Mouse (Mus musculus) bone marrow macrophage, adult 2 months (primary cell): ENCODE data around the gene Tyk2. TPM values are rescaled to one million over a fixed set of nuclear protein-coding genes. Genes with fewer than 3 reads are reported as not detected.

ENCODE experiments used
- H3K27ac ChIP-seq: 2 replicates; pipeline ENCODE4 v1.5.1; 2012; ENCODE audit warnings: low read depth, low read length; ENCODE audit not compliant: insufficient read depth
- H3K4me1 ChIP-seq: 2 replicates; pipeline ENCODE4 v1.6.1; 2012; ENCODE audit warnings: low read length; ENCODE audit not compliant: control insufficient read depth, insufficient read depth
- H3K4me3 ChIP-seq: 2 replicates; pipeline ENCODE4 v1.5.1; 2012; ENCODE audit warnings: mild to moderate bottlenecking, low read length, moderate library complexity; ENCODE audit not compliant: insufficient read depth
- CTCF ChIP-seq: IDR thresholded peaks from 2 replicates; pipeline ENCODE4 v1.5.1; 2012; ENCODE audit warnings: low read depth, mild to moderate bottlenecking, low read length, moderate library complexity
- POLR2A ChIP-seq: IDR thresholded peaks from 2 replicates; pipeline ENCODE4 v1.6.1; 2012; ENCODE audit warnings: mild to moderate bottlenecking, low read depth, low read length, borderline replicate concordance
- polyA plus RNA-seq: library from polyadenylated mRNA; stranded (reverse); fragments of >200 nt; gene quantifications from 2 replicates; pipeline ENCODE4 v1.2.4, GENCODE M21; 2012; ENCODE audit not compliant: missing spikeins, insufficient read depth, insufficient read length

The Tyk2 gene
- polyA plus RNA-seq, 1 experiment: 46.3 TPM

DNA sequence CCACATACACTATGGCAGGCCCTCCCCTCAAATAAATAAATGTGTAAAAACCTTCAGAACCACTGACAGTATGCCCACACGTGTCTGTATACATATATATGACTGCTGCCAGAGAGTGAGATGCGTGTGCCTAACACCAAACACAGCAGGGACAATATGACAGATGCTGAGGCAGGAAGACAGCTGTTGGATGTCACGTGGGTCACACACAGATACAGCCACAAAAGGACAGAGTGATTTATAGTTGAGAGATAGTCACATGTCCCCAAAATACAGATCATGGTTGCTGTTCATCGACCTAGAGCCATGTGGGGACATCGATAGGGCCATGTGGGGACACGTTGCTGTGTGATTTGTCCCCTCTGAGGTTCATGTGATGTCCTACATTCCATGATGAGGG, 14.0 kb downstream of the Tyk2 start:
- H3K4me3 ChIP-seq: no peak overlapping the region
- no peaks in the 10 kb centered on the region for H3K4me1 ChIP-seq
- H3K27ac ChIP-seq: no peak overlapping the region
- TF ChIP-seq CTCF (no peak), POLR2A (no peak)

GRCm38 (mm10) chr9:21115105-21115504, 15.9 kb downstream of the Tyk2 start:
- Histone ChIP-seq H3K4me3 (no peak overlapping the region), H3K4me1 (no peaks in the 10 kb centered on the region), H3K27ac (no peak overlapping the region)
- no peak for TF ChIP-seq CTCF
- no peak for TF ChIP-seq POLR2A

DNA sequence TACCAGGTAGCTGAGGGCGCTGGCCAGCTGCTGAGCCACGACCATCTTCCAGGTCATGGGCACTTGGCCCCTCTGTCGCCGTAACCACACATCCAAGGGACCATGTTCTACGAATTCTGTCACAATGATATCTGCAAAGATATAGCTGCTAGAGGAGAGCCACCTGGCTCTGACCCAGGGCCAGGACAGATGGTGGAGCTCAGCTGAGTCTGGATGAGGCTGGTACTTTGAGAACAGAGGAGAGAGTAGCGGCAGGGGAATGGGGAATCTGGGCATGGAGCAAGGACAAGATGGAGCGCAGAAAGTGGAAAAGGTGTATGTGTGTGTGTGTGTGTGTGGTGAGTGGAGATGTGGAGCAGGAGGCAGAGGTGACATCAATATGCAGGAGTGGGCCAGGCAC, 16.9 kb downstream of the Tyk2 start:
- TF ChIP-seq POLR2A: no peak
- no peak for TF ChIP-seq CTCF
- Histone ChIP-seq H3K4me1 (no peaks in the 10 kb centered on the region), H3K27ac (no peak overlapping the region), H3K4me3 (no peak overlapping the region)

DNA sequence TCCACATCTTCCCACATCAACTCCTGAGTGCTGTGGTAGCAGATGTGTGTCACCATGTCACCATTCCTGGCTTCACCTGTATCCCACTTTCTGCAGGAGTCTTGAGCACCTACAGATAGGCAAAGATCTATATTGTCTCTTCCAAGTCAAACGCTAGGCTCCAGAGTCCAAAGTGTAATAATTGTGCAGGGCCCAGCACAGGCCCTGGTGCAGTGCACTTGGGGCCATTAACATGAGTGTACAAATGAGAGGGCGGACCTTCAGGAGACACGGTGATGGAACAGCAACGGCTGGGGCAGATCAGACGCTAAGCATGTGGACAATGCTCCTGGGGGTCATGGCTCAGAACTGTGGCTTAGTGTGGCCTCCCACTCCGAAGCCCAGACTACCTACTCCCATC, 17.3 kb downstream of the Tyk2 start:
- Histone ChIP-seq H3K4me3 (no peak overlapping the region), H3K27ac (no peak overlapping the region), H3K4me1 (no peaks in the 10 kb centered on the region)
- no peak for TF ChIP-seq CTCF
- TF ChIP-seq POLR2A: no peak

- Histone ChIP-seq H3K4me1 (no peaks in the 10 kb centered on the region), H3K4me3 (no peak overlapping the region), H3K27ac (no peak overlapping the region)
- TF ChIP-seq POLR2A (no peak), CTCF (no peak)
Observed at GRCm38 (mm10) chr9:21107607-21108237, 23.3 kb downstream of the Tyk2 start.

GRCm38 (mm10) chr9:21105760-21106564, 25.1 kb downstream of the Tyk2 start:
- Histone ChIP-seq H3K4me3 (no peak overlapping the region), H3K4me1 (peaks cover 3% of the 10 kb centered on the region), H3K27ac (no peak overlapping the region)
- TF ChIP-seq CTCF (no peak), POLR2A (no peak)

DNA sequence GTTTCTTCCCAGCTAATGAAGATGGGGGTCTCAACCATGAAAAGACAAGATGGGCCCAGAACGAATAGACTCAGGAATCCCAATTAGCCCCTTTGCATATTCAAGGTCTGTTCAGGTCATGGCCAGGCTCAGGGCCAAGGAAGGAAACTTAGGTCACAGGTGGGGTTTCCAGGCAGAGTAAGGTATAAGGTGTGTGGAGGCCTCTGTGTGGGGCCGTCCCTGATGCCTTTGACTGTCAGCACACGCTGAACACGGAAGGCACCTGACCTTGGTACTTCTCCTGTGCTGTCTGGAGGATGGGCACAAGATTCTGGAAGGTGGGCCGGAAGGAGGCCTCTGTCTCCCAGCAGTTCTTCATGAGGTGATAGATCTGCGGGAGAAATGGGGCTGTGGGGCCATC, 26.2 kb downstream of the Tyk2 start:
- Histone ChIP-seq H3K4me3 (no peak overlapping the region), H3K27ac (no peak overlapping the region), H3K4me1 (peaks cover 7% of the 10 kb centered on the region)
- no peak for TF ChIP-seq CTCF
- TF ChIP-seq POLR2A: no peak

GRCm38 (mm10) chr9:21102076-21102475, 29.0 kb downstream of the Tyk2 start:
- H3K4me1 ChIP-seq: peaks cover 7% of the 10 kb centered on the region
- H3K27ac ChIP-seq: no peak overlapping the region
- H3K4me3 ChIP-seq: no peak overlapping the region
- TF ChIP-seq CTCF (no peak), POLR2A (no peak)

DNA sequence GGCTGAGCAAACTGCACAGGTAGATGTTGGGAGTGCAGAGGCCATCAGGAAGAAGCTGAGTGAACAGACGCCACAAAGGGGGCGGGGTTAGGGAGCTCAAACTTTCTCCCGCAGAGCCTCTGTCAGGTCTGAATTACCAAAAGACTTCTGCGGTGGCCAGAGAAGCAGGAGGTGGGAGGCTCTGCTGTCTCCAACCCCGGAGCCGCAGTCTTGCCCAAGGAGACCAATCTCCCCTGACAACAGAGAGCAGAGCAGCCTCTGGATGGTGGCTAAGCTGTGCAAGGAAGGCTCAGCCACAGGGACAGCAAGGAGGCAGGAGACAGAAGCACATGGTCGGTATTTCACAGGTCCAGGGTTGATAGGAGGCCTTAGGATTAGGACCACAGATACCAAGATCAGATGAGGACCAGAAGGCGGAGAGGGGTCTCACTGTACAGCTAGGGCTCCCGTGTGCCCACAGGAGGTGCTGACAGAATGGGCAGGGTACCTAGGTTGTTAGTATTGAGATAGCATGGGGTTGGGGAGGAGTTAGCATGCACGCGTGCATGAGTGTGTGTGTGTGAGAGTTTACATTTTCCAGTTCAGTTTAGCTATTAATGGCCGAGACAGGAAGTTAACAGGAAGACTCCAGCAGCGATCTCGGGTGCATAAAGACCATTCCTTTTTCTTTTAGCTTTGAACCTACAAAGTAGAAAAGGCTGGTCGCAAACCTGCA, 30.4 kb downstream of the Tyk2 start:
- Histone ChIP-seq H3K27ac (no peak overlapping the region), H3K4me1 (peaks cover 7% of the 10 kb centered on the region), H3K4me3 (no peak overlapping the region)
- TF ChIP-seq POLR2A: no peak

DNA sequence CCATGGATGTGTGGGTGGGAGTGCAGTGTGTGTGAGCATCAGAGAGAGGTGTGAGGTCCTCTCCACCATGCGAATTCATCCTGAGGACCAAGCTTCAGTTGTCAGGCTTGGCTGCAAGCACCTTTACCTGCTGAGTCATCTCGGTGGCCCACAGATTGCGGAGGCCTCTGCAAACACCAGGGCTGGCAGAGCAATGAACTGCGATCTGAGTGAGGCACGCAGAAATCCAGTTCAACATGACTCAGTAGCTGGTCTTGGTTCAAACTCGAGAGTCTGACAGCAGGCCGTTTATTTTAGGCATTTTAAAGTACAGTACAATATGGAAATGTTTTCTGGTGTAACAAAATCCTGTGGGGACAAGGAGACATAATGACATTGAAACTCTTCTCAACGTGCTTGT, 33.2 kb downstream of the Tyk2 start:
- Histone ChIP-seq H3K4me3 (no peak overlapping the region), H3K4me1 (peaks cover 7% of the 10 kb centered on the region), H3K27ac (no peak overlapping the region)
- TF ChIP-seq POLR2A: no peak
- TF ChIP-seq CTCF: no peak
